Mouse (Mus musculus) testis, adult 2 months (tissue): Measurements from ENCODE around the gene Slc16a4. TPM values are rescaled to one million over a fixed set of nuclear protein-coding genes. Genes with fewer than 3 reads are reported as not detected.

Experiments
- H3K27ac ChIP-seq: fragments of 200-500 bp; 2 replicates; pipeline ENCODE4 v1.5.1; 2012; ENCODE audit warnings: low read depth, low read length; ENCODE audit not compliant: control insufficient read depth, insufficient read depth
- H3K27me3 ChIP-seq: fragments of 200-500 bp; 2 replicates; pipeline ENCODE4 v1.6.1; 2012; ENCODE audit warnings: mild to moderate bottlenecking, low read length, moderate library complexity; ENCODE audit not compliant: control insufficient read depth, insufficient read depth
- H3K36me3 ChIP-seq: fragments of 200-500 bp; 2 replicates; pipeline ENCODE4 v1.6.1; 2012; ENCODE audit warnings: mild to moderate bottlenecking, low read length; ENCODE audit not compliant: control insufficient read depth, insufficient read depth
- H3K4me1 ChIP-seq: fragments of 200-500 bp; 2 replicates; pipeline ENCODE4 v1.6.1; 2012; ENCODE audit warnings: low read length; ENCODE audit not compliant: control insufficient read depth, insufficient read depth
- H3K4me3 ChIP-seq: fragments of 200-500 bp; 2 replicates; pipeline ENCODE4 v1.5.1; 2012; ENCODE audit warnings: low read depth, mild to moderate bottlenecking, low read length, moderate library complexity, mixed read lengths; ENCODE audit not compliant: control insufficient read depth
- CTCF ChIP-seq: fragments of 200-500 bp; IDR thresholded peaks from 2 replicates; pipeline ENCODE4 v1.5.1; 2012; ENCODE audit warnings: low read depth, mild to moderate bottlenecking, inconsistent platforms, low read length, moderate library complexity; ENCODE audit not compliant: control insufficient read depth, insufficient read depth, insufficient replicate concordance
- POLR2A ChIP-seq: fragments of 200-500 bp; IDR thresholded peaks from 2 replicates; pipeline ENCODE4 v1.6.1; 2012; ENCODE audit warnings: low read depth, mild to moderate bottlenecking, inconsistent platforms, low read length, moderate library complexity; ENCODE audit not compliant: control insufficient read depth
- polyA plus RNA-seq: library from polyadenylated mRNA; depleted of rRNA; stranded (reverse); fragments of >200 nt; gene quantifications from 2 replicates; pipeline ENCODE4 v1.2.3, GENCODE M21; 2012

The Slc16a4 gene
- polyA plus RNA-seq, 1 experiment: 1.1 TPM

- Histone ChIP-seq H3K27me3 (no peaks in the 10 kb centered on the region), H3K4me3 (no peak overlapping the region), H3K36me3 (no peaks in the 10 kb centered on the region), H3K27ac (no peak overlapping the region), H3K4me1 (peaks cover 8% of the 10 kb centered on the region)
- TF ChIP-seq POLR2A (no peak), CTCF (peak; percentile 48; the same call in 1 of the 2 replicates)
These were observed 17.2 kb upstream of the Slc16a4 start for GRCm38 (mm10) chr3:107273820-107274219.

- Histone ChIP-seq H3K27ac (no peak overlapping the region), H3K27me3 (no peaks in the 10 kb centered on the region), H3K4me1 (peaks cover 8% of the 10 kb centered on the region), H3K36me3 (no peaks in the 10 kb centered on the region), H3K4me3 (no peak overlapping the region)
- TF ChIP-seq POLR2A (no peak), CTCF (no peak)
These were observed 15.7 kb upstream of the Slc16a4 start for GRCm38 (mm10) chr3:107275351-107275750.

GRCm38 (mm10) chr3:107275996-107276395, 15.0 kb upstream of the Slc16a4 start:
- no peak overlapping the region for H3K4me3 ChIP-seq
- H3K27me3 ChIP-seq: no peaks in the 10 kb centered on the region
- no peak for TF ChIP-seq POLR2A
- TF ChIP-seq CTCF: no peak
- H3K4me1 ChIP-seq: peaks cover 8% of the 10 kb centered on the region
- H3K27ac ChIP-seq: no peak overlapping the region
- no peaks in the 10 kb centered on the region for H3K36me3 ChIP-seq

GRCm38 (mm10) chr3:107276626-107277025, 14.4 kb upstream of the Slc16a4 start:
- no peak overlapping the region for H3K27ac ChIP-seq
- peaks cover 8% of the 10 kb centered on the region for H3K4me1 ChIP-seq
- no peaks in the 10 kb centered on the region for H3K36me3 ChIP-seq
- no peaks in the 10 kb centered on the region for H3K27me3 ChIP-seq
- no peak for TF ChIP-seq CTCF
- no peak for TF ChIP-seq POLR2A
- H3K4me3 ChIP-seq: no peak overlapping the region

- H3K4me3 ChIP-seq: peak within 1 kb of the TSS; percentile 99
- H3K4me1 ChIP-seq: peaks cover 8% of the 10 kb centered on the region
- no peaks in the 10 kb centered on the region for H3K27me3 ChIP-seq
- peaks cover 3% of the 10 kb centered on the region; the same call in 1 of the 2 replicates for H3K36me3 ChIP-seq
- H3K27ac ChIP-seq: peak within 1 kb of the TSS; percentile 83
- peak; percentile 71 for TF ChIP-seq POLR2A
- TF ChIP-seq CTCF: no peak
These were observed 12.4 kb upstream of the Slc16a4 start, which contains the start of gene Lamtor5 for GRCm38 (mm10) chr3:107278479-107279269. Lamtor5 (plus strand) TSS chr3:107278858.

- Histone ChIP-seq H3K4me3 (no peak overlapping the region), H3K36me3 (peaks cover 3% of the 10 kb centered on the region; the same call in 1 of the 2 replicates), H3K27ac (no peak overlapping the region), H3K4me1 (no peaks in the 10 kb centered on the region), H3K27me3 (no peaks in the 10 kb centered on the region)
- TF ChIP-seq CTCF (no peak), POLR2A (no peak)
These were observed 4.9 kb upstream of the Slc16a4 start for GRCm38 (mm10) chr3:107286123-107286522.

GRCm38 (mm10) chr3:107287346-107287745, 3.7 kb upstream of the Slc16a4 start:
- H3K36me3 ChIP-seq: peaks cover 1% of the 10 kb centered on the region; the same call in 1 of the 2 replicates

More at GRCm38 (mm10) chr3:107287346-107287745, 3.7 kb upstream of the Slc16a4 start:
- no peaks in the 10 kb centered on the region for H3K27me3 ChIP-seq
- TF ChIP-seq CTCF (no peak), POLR2A (no peak)
- no peak overlapping the region for H3K27ac ChIP-seq
- no peak overlapping the region for H3K4me3 ChIP-seq
- no peaks in the 10 kb centered on the region for H3K4me1 ChIP-seq
